Mouse (Mus musculus): ENCODE measurements around the gene Top1. TPM values are rescaled to one million over a fixed set of nuclear protein-coding genes. Genes with fewer than 3 reads are reported as not detected.

Top1 gene
- polyA plus RNA-seq (2012; fragmentation: generic; extraction: Trizol) = 21.5 TPM
- long read RNA-seq, experiment 1, partial matches to known transcripts = 44 of 52 reads
- long read RNA-seq, experiment 1, other reads (novel, unspliced or antisense) = 5 of 52 reads
- long read RNA-seq, experiment 2, partial matches to known transcripts = 5 of 10 reads
- long read RNA-seq, experiment 2, other reads (novel, unspliced or antisense) = 1 of 10 reads

GRCm38 (mm10) chr2:160645614-160646137, at the start of gene Top1:
Gene Top1, plus strand, starts transcription at chr2:160645888.
- Histone ChIP-seq H3K27me3 (ENCODE audit: control insufficient read depth, insufficient read depth, insufficient read length) (no peaks in the 10 kb centered on the region), H3K79me2 (ENCODE audit: control insufficient read depth, insufficient read depth) (peaks cover 50% of the 10 kb centered on the region), H3K79me3 (ENCODE audit: low read depth) (peaks cover 43% of the 10 kb centered on the region), H3K36me3 (ENCODE audit: control insufficient read depth, insufficient read depth) (peaks cover 18% of the 10 kb centered on the region), H3ac (ENCODE audit: control insufficient read depth, insufficient read length, low read depth) (peak within 1 kb of the TSS; percentile 100), H3K4me3 (ENCODE audit: insufficient read depth, poor library complexity, severe bottlenecking) (peak within 1 kb of the TSS; percentile 96)
- TF ChIP-seq MAX (IDR thresholded peaks at IDR 0.05) (peak; percentile 100), USF1 (IDR thresholded peaks at IDR 0.05; ENCODE audit: low read depth) (peak; percentile 81), CTCF (IDR thresholded peaks at IDR 0.05; ENCODE audit: control insufficient read depth, insufficient read depth, insufficient read length) (no peak), CEBPB (IDR thresholded peaks at IDR 0.05; ENCODE audit: low read depth) (peak; percentile 67), FOSL1 (IDR thresholded peaks at IDR 0.05; ENCODE audit: insufficient read depth, low read length, poor library complexity, severe bottlenecking) (no peak)

- Histone ChIP-seq H3ac (ENCODE audit: control insufficient read depth, insufficient read length, low read depth) (no peak overlapping the region), H3K27me3 (ENCODE audit: control insufficient read depth, insufficient read depth, insufficient read length) (no peaks in the 10 kb centered on the region), H3K36me3 (ENCODE audit: control insufficient read depth, insufficient read depth) (no peaks in the 10 kb centered on the region), H3K4me3 (ENCODE audit: insufficient read depth, poor library complexity, severe bottlenecking) (no peak overlapping the region), H3K79me2 (ENCODE audit: control insufficient read depth, insufficient read depth) (no peaks in the 10 kb centered on the region), H3K79me3 (ENCODE audit: low read depth) (no peaks in the 10 kb centered on the region)
- no peak for TF ChIP-seq MYOG (IDR thresholded peaks at IDR 0.05; ENCODE audit: control insufficient read depth, extremely low read depth, insufficient read length)
- peak; percentile 74 for TF ChIP-seq CTCF (IDR thresholded peaks at IDR 0.05; ENCODE audit: control insufficient read depth, insufficient read depth, insufficient read length)
Observed at GRCm38 (mm10) chr2:160597582-160598281, 48.0 kb upstream of the Top1 start.

- TF ChIP-seq CTCF (IDR thresholded peaks at IDR 0.05; ENCODE audit: control insufficient read depth, insufficient read depth, insufficient read length) = peak; percentile 8
- TF ChIP-seq MAX (IDR thresholded peaks at IDR 0.05) = no peak
- Histone ChIP-seq H3K27me3 (ENCODE audit: control insufficient read depth, insufficient read depth, insufficient read length) (no peaks in the 10 kb centered on the region), H3K4me3 (ENCODE audit: insufficient read depth, poor library complexity, severe bottlenecking) (no peak overlapping the region), H3K79me2 (ENCODE audit: control insufficient read depth, insufficient read depth) (no peaks in the 10 kb centered on the region), H3K36me3 (ENCODE audit: control insufficient read depth, insufficient read depth) (no peaks in the 10 kb centered on the region), H3ac (ENCODE audit: control insufficient read depth, insufficient read length, low read depth) (no peak overlapping the region), H3K79me3 (ENCODE audit: low read depth) (no peaks in the 10 kb centered on the region)
Observed at GRCm38 (mm10) chr2:160601805-160602204, 43.9 kb upstream of the Top1 start.

GRCm38 (mm10) chr2:160603154-160603933, 42.3 kb upstream of the Top1 start:
- Histone ChIP-seq H3K4me3 (ENCODE audit: insufficient read depth, poor library complexity, severe bottlenecking) (no peak overlapping the region), H3K79me2 (ENCODE audit: control insufficient read depth, insufficient read depth) (no peaks in the 10 kb centered on the region)

GRCm38 (mm10) chr2:160610012-160610411, 35.7 kb upstream of the Top1 start:
- no peak for TF ChIP-seq MAX (IDR thresholded peaks at IDR 0.05)
- TF ChIP-seq MYOG (IDR thresholded peaks at IDR 0.05; ENCODE audit: control insufficient read depth, extremely low read depth, insufficient read length) = no peak
- no peak for TF ChIP-seq CEBPB (IDR thresholded peaks at IDR 0.05; ENCODE audit: low read depth)
- no peak for TF ChIP-seq CTCF (IDR thresholded peaks at IDR 0.05; ENCODE audit: control insufficient read depth, insufficient read depth, insufficient read length)
- TF ChIP-seq FOSL1 (IDR thresholded peaks at IDR 0.05; ENCODE audit: insufficient read depth, low read length, poor library complexity, severe bottlenecking) = no peak
- TF ChIP-seq USF1 (IDR thresholded peaks at IDR 0.05; ENCODE audit: low read depth) = no peak
- no peak for TF ChIP-seq MYOD1 (IDR thresholded peaks at IDR 0.05; ENCODE audit: control insufficient read depth, insufficient read length, low read depth)
- Histone ChIP-seq H3K27me3 (ENCODE audit: control insufficient read depth, insufficient read depth, insufficient read length) (no peaks in the 10 kb centered on the region), H3K79me2 (ENCODE audit: control insufficient read depth, insufficient read depth) (no peaks in the 10 kb centered on the region), H3ac (ENCODE audit: control insufficient read depth, insufficient read length, low read depth) (no peak overlapping the region), H3K79me3 (ENCODE audit: low read depth) (no peaks in the 10 kb centered on the region), H3K4me3 (ENCODE audit: insufficient read depth, poor library complexity, severe bottlenecking) (no peak overlapping the region), H3K36me3 (ENCODE audit: control insufficient read depth, insufficient read depth) (no peaks in the 10 kb centered on the region)

More at GRCm38 (mm10) chr2:160603154-160603933, 42.3 kb upstream of the Top1 start:
- TF ChIP-seq CTCF (IDR thresholded peaks at IDR 0.05; ENCODE audit: control insufficient read depth, insufficient read depth, insufficient read length) (no peak), MYOD1 (IDR thresholded peaks at IDR 0.05; ENCODE audit: control insufficient read depth, insufficient read length, low read depth) (no peak), MYOG (IDR thresholded peaks at IDR 0.05; ENCODE audit: control insufficient read depth, extremely low read depth, insufficient read length) (no peak), CEBPB (IDR thresholded peaks at IDR 0.05; ENCODE audit: low read depth) (no peak), MAX (IDR thresholded peaks at IDR 0.05) (no peak), USF1 (IDR thresholded peaks at IDR 0.05; ENCODE audit: low read depth) (no peak), FOSL1 (IDR thresholded peaks at IDR 0.05; ENCODE audit: insufficient read depth, low read length, poor library complexity, severe bottlenecking) (no peak)
- Histone ChIP-seq H3K27me3 (ENCODE audit: control insufficient read depth, insufficient read depth, insufficient read length) (no peaks in the 10 kb centered on the region), H3ac (ENCODE audit: control insufficient read depth, insufficient read length, low read depth) (no peak overlapping the region), H3K36me3 (ENCODE audit: control insufficient read depth, insufficient read depth) (no peaks in the 10 kb centered on the region), H3K79me3 (ENCODE audit: low read depth) (no peaks in the 10 kb centered on the region)
